Mouse (Mus musculus): ENCODE data around the gene Pts. TPM values are rescaled to one million over a fixed set of nuclear protein-coding genes. Genes with fewer than 3 reads are reported as not detected.

The Pts gene
- total RNA-seq, 4 experiments from 2014 or later: 30.9 to 41.7 (median 36.7) TPM

- DNase-seq (ENCODE audit: low spot score): no peak
Measured at GRCm38 (mm10) chr9:50530890-50531289, 2.4 kb upstream of the Pts start.

- DNase-seq (ENCODE audit: low spot score): no peak
Measured at GRCm38 (mm10) chr9:50527860-50528259, 664 bp downstream of the Pts start.

- DNase-seq (ENCODE audit: low spot score): no peak
Measured at GRCm38 (mm10) chr9:50525585-50525984, 2.9 kb downstream of the Pts start.

- DNase-seq (ENCODE audit: low spot score): no peak
Measured at GRCm38 (mm10) chr9:50524936-50525335, 3.6 kb downstream of the Pts start.

- DNase-seq (ENCODE audit: low spot score): no peak
Measured at GRCm38 (mm10) chr9:50522574-50522973, 6.0 kb downstream of the Pts start.

GRCm38 (mm10) chr9:50521562-50521961 is 7.0 kb downstream of the Pts start:
- DNase-seq (ENCODE audit: low spot score): no peak

GRCm38 (mm10) chr9:50520748-50521147 is 7.8 kb downstream of the Pts start:
- no peak for DNase-seq (ENCODE audit: low spot score)

GRCm38 (mm10) chr9:50518781-50519180 is 9.7 kb downstream of the Pts start:
- no peak for DNase-seq (ENCODE audit: low spot score)

- DNase-seq (ENCODE audit: low spot score): no peak
Measured at GRCm38 (mm10) chr9:50515462-50515861, 13.1 kb downstream of the Pts start.

- DNase-seq (ENCODE audit: low spot score): no peak
Measured at GRCm38 (mm10) chr9:50507570-50507969, 21.0 kb downstream of the Pts start.

- DNase-seq (ENCODE audit: low spot score): no peak
Measured at GRCm38 (mm10) chr9:50505405-50505804, 23.1 kb downstream of the Pts start.

- DNase-seq (ENCODE audit: low spot score): no peak
Measured at GRCm38 (mm10) chr9:50502949-50503348, 25.6 kb downstream of the Pts start.

- DNase-seq (ENCODE audit: low spot score): peak; percentile 31
Measured at GRCm38 (mm10) chr9:50500974-50501501, 27.5 kb downstream of the Pts start.

GRCm38 (mm10) chr9:50500467-50500973 is 28.0 kb downstream of the Pts start:
- DNase-seq (ENCODE audit: low spot score): no peak

- no peak for DNase-seq (ENCODE audit: low spot score)
Measured at GRCm38 (mm10) chr9:50499781-50500180, 28.7 kb downstream of the Pts start.

GRCm38 (mm10) chr9:50498815-50499214 is 29.7 kb downstream of the Pts start:
- DNase-seq (ENCODE audit: low spot score): no peak

- DNase-seq (ENCODE audit: low spot score): no peak
Measured at GRCm38 (mm10) chr9:50497536-50497935, 31.0 kb downstream of the Pts start.

- DNase-seq (ENCODE audit: low spot score): no peak
Measured at GRCm38 (mm10) chr9:50497076-50497475, 31.4 kb downstream of the Pts start.

- no peak for DNase-seq (ENCODE audit: low spot score)
Measured at GRCm38 (mm10) chr9:50496546-50496945, 32.0 kb downstream of the Pts start.

- no peak for DNase-seq (ENCODE audit: low spot score)
Measured at GRCm38 (mm10) chr9:50496151-50496505, 32.4 kb downstream of the Pts start.

- DNase-seq (ENCODE audit: low spot score): no peak
Measured at GRCm38 (mm10) chr9:50495405-50496150, 32.9 kb downstream of the Pts start.

GRCm38 (mm10) chr9:50494311-50494710 is 34.2 kb downstream of the Pts start, which contains the start of gene Plet1:
TSS of gene Plet1 (plus strand) at chr9:50494525.
- DNase-seq (ENCODE audit: low spot score): no peak

GRCm38 (mm10) chr9:50493777-50494176 is 34.7 kb downstream of the Pts start:
- DNase-seq (ENCODE audit: low spot score): no peak
